In the genomic region with DNA sequence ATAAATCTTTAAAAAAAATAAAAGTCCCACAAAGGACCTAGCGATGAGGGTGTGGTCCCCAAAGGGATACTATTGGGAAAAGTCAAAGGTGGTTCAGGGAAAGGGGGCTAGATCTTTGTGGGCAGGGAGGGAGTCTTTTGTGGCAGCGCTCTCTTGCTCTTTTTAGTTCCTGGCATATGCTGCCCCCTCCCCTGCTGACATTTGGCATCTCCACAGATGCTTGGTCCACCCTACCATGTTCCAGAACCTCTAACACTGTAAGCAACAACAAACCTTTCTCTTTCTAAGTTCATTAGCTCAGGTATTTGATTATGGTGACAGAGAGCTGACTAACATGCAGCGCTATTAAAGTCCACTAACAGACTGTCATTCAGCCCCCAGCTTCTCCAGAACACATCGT, we compare ENCODE assay signal across 20 mouse cellular contexts.
A peak's percentile ranks its signal among the peaks of the same experiment; 100 is the strongest.
DNase-seq lines count a peak whose midpoint lies in the region; ATAC-seq and TF ChIP-seq lines count a peak whose summit lies in the region.
"Had no signal": no experiment of that assay in that cellular context is flagged by ENCODE, and none has a peak within 500 bp of the region (broad histone marks: within the 10 kb centered on the region; RNA-seq: fewer than 3 reads in every experiment).

No protein-coding gene starts in this region.

- no peak overlapping the region for H3K4me3 ChIP-seq in gastrocnemius, adult 2 months
- no peak overlapping the region for H3K4me3 ChIP-seq in hindbrain, embryonic 13.5 days
- no peak overlapping the region for H3K4me3 ChIP-seq in hindbrain, embryonic 11.5 days (ENCODE audit: low read depth, low read length)
- no peak overlapping the region for H3K4me3 ChIP-seq in forebrain, postnatal 0 days (ENCODE audit: low read depth, low read length)
- H3K4me3 ChIP-seq in midbrain, embryonic 15.5 days: no peak overlapping the region
- H3K4me3 ChIP-seq: erythroblast, embryonic 14.5 days; heart, embryonic 12.5 days; limb, embryonic 15.5 days; liver, embryonic 15.5 days had no signal

- H3K9ac ChIP-seq in hindbrain, embryonic 13.5 days: no peak overlapping the region
- no peak overlapping the region for H3K9ac ChIP-seq in hindbrain, embryonic 11.5 days (ENCODE audit: low read depth, low read length)
- H3K9ac ChIP-seq in forebrain, postnatal 0 days: no peak overlapping the region
- no peak overlapping the region for H3K9ac ChIP-seq in midbrain, embryonic 15.5 days
- H3K9ac ChIP-seq: heart, embryonic 12.5 days; limb, embryonic 15.5 days; liver, embryonic 15.5 days had no signal

- peaks cover 6% of the 10 kb centered on the region; the same call in 1 of the 2 replicates for H3K36me3 ChIP-seq in hindbrain, embryonic 13.5 days
- H3K36me3 ChIP-seq in hindbrain, embryonic 11.5 days (ENCODE audit: control insufficient read depth, insufficient read depth, low read length): no peaks in the 10 kb centered on the region
- no peaks in the 10 kb centered on the region for H3K36me3 ChIP-seq in forebrain, postnatal 0 days (ENCODE audit: insufficient read depth)
- no peaks in the 10 kb centered on the region for H3K36me3 ChIP-seq in midbrain, embryonic 15.5 days (replicated peaks)
- H3K36me3 ChIP-seq: liver, embryonic 15.5 days had no signal

- DNase-seq in gastrocnemius, adult 2 months: no peak
- DNase-seq in gastrocnemius, adult 8-10 months (ENCODE audit: low spot score in 2 of 2): no peak
- DNase-seq in hindbrain, embryonic 11.5 days (ENCODE audit: low spot score): no peak
- no peak for DNase-seq in forebrain, postnatal 0 days
- DNase-seq in right cerebral cortex, postnatal 36 days (ENCODE audit: low spot score in 2 of 2): no peak
- no peak for DNase-seq in ovary, adult 18-20 months (ENCODE audit: low spot score)
- DNase-seq: adrenal gland, postnatal 36 days; B cell, adult 2 months; cerebellum, adult 2 months; gastrocnemius, postnatal 36 days; kidney, adult 18-20 months; kidney, postnatal 14 days; right cerebral cortex, adult 18-20 months; thymus, postnatal 14 days had no signal

- WGBS in hindbrain, embryonic 13.5 days: 82% methylated on average over 4 of the region's 4 CpGs
- 89% methylated on average over 4 of the region's 4 CpGs for WGBS in hindbrain, embryonic 11.5 days
- 69% methylated on average over 4 of the region's 4 CpGs for WGBS in forebrain, postnatal 0 days
- 73% methylated on average over 4 of the region's 4 CpGs for WGBS in midbrain, embryonic 15.5 days

- H3K27ac ChIP-seq in gastrocnemius, adult 2 months: peak overlapping the region; percentile 29; the same call in 1 of the 2 replicates
- H3K27ac ChIP-seq in hindbrain, embryonic 13.5 days: 0 out of 2 replicates have a peak overlapping the region, but pooled peaks have one; percentile 67
- no peak overlapping the region for H3K27ac ChIP-seq in hindbrain, embryonic 11.5 days (ENCODE audit: low read depth, low read length)
- 0 out of 2 replicates have a peak overlapping the region, but pooled peaks have one; percentile 4 for H3K27ac ChIP-seq in forebrain, postnatal 0 days (ENCODE audit: low read depth, low read length)
- H3K27ac ChIP-seq in midbrain, embryonic 15.5 days: peak overlapping the region; percentile 59
- H3K27ac ChIP-seq: limb, embryonic 15.5 days; liver, embryonic 15.5 days had no signal

- no peak overlapping the region for H3K4me2 ChIP-seq in hindbrain, embryonic 13.5 days
- H3K4me2 ChIP-seq in hindbrain, embryonic 11.5 days (replicated peaks; ENCODE audit: low read depth, low read length): no peak overlapping the region
- no peak overlapping the region for H3K4me2 ChIP-seq in forebrain, postnatal 0 days (ENCODE audit: low read depth)
- no peak overlapping the region for H3K4me2 ChIP-seq in midbrain, embryonic 15.5 days
- H3K4me2 ChIP-seq: heart, embryonic 12.5 days; limb, embryonic 15.5 days; liver, embryonic 15.5 days had no signal

- TF ChIP-seq CTCF in gastrocnemius, adult 2 months (IDR thresholded peaks at IDR 0.05): no peak
- TF ChIP-seq CTCF in forebrain, postnatal 0 days (IDR thresholded peaks at IDR 0.05; ENCODE audit: low read depth): no peak

- intact Hi-C loops in gastrocnemius, adult 2 months (cut with DNase I): no loop called here

- no peaks in the 10 kb centered on the region for H3K27me3 ChIP-seq in hindbrain, embryonic 13.5 days
- H3K27me3 ChIP-seq in hindbrain, embryonic 11.5 days (ENCODE audit: control insufficient read depth, insufficient read depth, low read length): no peaks in the 10 kb centered on the region
- no peaks in the 10 kb centered on the region for H3K27me3 ChIP-seq in forebrain, postnatal 0 days (ENCODE audit: insufficient read depth, low read length)
- H3K27me3 ChIP-seq in midbrain, embryonic 15.5 days (replicated peaks): no peaks in the 10 kb centered on the region
- H3K27me3 ChIP-seq: heart, embryonic 12.5 days; limb, embryonic 15.5 days; liver, embryonic 15.5 days had no signal

- no peak for ATAC-seq in hindbrain, embryonic 13.5 days (ENCODE audit: low FRiP score)
- ATAC-seq in hindbrain, embryonic 11.5 days (ENCODE audit: low FRiP score): no peak
- no peak for ATAC-seq in forebrain, postnatal 0 days
- ATAC-seq in midbrain, embryonic 15.5 days (replicated peaks): 0 out of 2 replicates have a peak, but pooled peaks have one; percentile 27

- H3K9me3 ChIP-seq in hindbrain, embryonic 13.5 days: no peaks in the 10 kb centered on the region
- no peaks in the 10 kb centered on the region for H3K9me3 ChIP-seq in hindbrain, embryonic 11.5 days (ENCODE audit: control insufficient read depth, low read length)
- H3K9me3 ChIP-seq in forebrain, postnatal 0 days (ENCODE audit: low read length): no peaks in the 10 kb centered on the region
- no peaks in the 10 kb centered on the region for H3K9me3 ChIP-seq in midbrain, embryonic 15.5 days
- H3K9me3 ChIP-seq: limb, embryonic 15.5 days; liver, embryonic 15.5 days had no signal

- peaks cover 13% of the 10 kb centered on the region for H3K4me1 ChIP-seq in hindbrain, embryonic 13.5 days (replicated peaks)
- no peaks in the 10 kb centered on the region for H3K4me1 ChIP-seq in hindbrain, embryonic 11.5 days (replicated peaks; ENCODE audit: control insufficient read depth, insufficient read depth, low read length)
- no peaks in the 10 kb centered on the region for H3K4me1 ChIP-seq in forebrain, postnatal 0 days (ENCODE audit: insufficient read depth)
- H3K4me1 ChIP-seq in midbrain, embryonic 15.5 days: peaks cover 14% of the 10 kb centered on the region
- H3K4me1 ChIP-seq: limb, embryonic 15.5 days; liver, embryonic 15.5 days had no signal
